Mouse (Mus musculus) bone marrow macrophage, adult 2 months (primary cell): ENCODE data around the gene Chmp1a. TPM values are rescaled to one million over a fixed set of nuclear protein-coding genes. Genes with fewer than 3 reads are reported as not detected.
"Not testable (repeated sequence)": the region's sequence is repeated elsewhere in the genome, so short reads cannot be mapped to it uniquely, and the experiment has no call there.

Experiments
- H3K27ac ChIP-seq: 2 replicates; pipeline ENCODE4 v1.5.1; 2012; ENCODE audit warnings: low read depth, low read length; ENCODE audit not compliant: insufficient read depth
- H3K4me1 ChIP-seq: 2 replicates; pipeline ENCODE4 v1.6.1; 2012; ENCODE audit warnings: low read length; ENCODE audit not compliant: control insufficient read depth, insufficient read depth
- H3K4me3 ChIP-seq: 2 replicates; pipeline ENCODE4 v1.5.1; 2012; ENCODE audit warnings: mild to moderate bottlenecking, low read length, moderate library complexity; ENCODE audit not compliant: insufficient read depth
- CTCF ChIP-seq: IDR thresholded peaks from 2 replicates; pipeline ENCODE4 v1.5.1; 2012; ENCODE audit warnings: low read depth, mild to moderate bottlenecking, low read length, moderate library complexity
- POLR2A ChIP-seq: IDR thresholded peaks from 2 replicates; pipeline ENCODE4 v1.6.1; 2012; ENCODE audit warnings: mild to moderate bottlenecking, low read depth, low read length, borderline replicate concordance
- polyA plus RNA-seq: library from polyadenylated mRNA; stranded (reverse); fragments of >200 nt; gene quantifications from 2 replicates; pipeline ENCODE4 v1.2.4, GENCODE M21; 2012; ENCODE audit not compliant: missing spikeins, insufficient read depth, insufficient read length

The Chmp1a gene
- polyA plus RNA-seq, 1 experiment, result 102 TPM

GRCm38 (mm10) chr8:123202288-123202687 is 10.3 kb downstream of the Chmp1a start:
- Histone ChIP-seq H3K27ac (no peak overlapping the region), H3K4me3 (no peak overlapping the region), H3K4me1 (no peaks in the 10 kb centered on the region)
- TF ChIP-seq CTCF (peak; percentile 55), POLR2A (no peak)

GRCm38 (mm10) chr8:123199864-123200263 is 12.7 kb downstream of the Chmp1a start:
- no peak overlapping the region for H3K27ac ChIP-seq
- H3K4me3 ChIP-seq, result no peak overlapping the region
- TF ChIP-seq CTCF, result no peak
- no peak for TF ChIP-seq POLR2A
- no peaks in the 10 kb centered on the region for H3K4me1 ChIP-seq

- not testable (repeated sequence) for H3K27ac ChIP-seq, H3K4me1 ChIP-seq, H3K4me3 ChIP-seq
Measured at GRCm38 (mm10) chr8:123197016-123197415, 15.5 kb downstream of the Chmp1a start.

GRCm38 (mm10) chr8:123193771-123194170 is 18.8 kb downstream of the Chmp1a start:
- H3K4me3 ChIP-seq, result no peak overlapping the region
- TF ChIP-seq POLR2A (no peak), CTCF (no peak)
- H3K27ac ChIP-seq, result no peak overlapping the region
- peaks cover 6% of the 10 kb centered on the region for H3K4me1 ChIP-seq

GRCm38 (mm10) chr8:123191908-123192307 is 20.7 kb downstream of the Chmp1a start:
- no peak overlapping the region for H3K4me3 ChIP-seq
- H3K27ac ChIP-seq, result no peak overlapping the region
- no peak for TF ChIP-seq POLR2A
- no peak for TF ChIP-seq CTCF
- H3K4me1 ChIP-seq, result peaks cover 11% of the 10 kb centered on the region

GRCm38 (mm10) chr8:123190678-123191077 is 21.9 kb downstream of the Chmp1a start:
- Histone ChIP-seq H3K4me1 (peaks cover 11% of the 10 kb centered on the region), H3K4me3 (no peak overlapping the region), H3K27ac (no peak overlapping the region)
- TF ChIP-seq CTCF (peak; percentile 31; the same call in 1 of the 2 replicates), POLR2A (no peak)

- no peak for TF ChIP-seq POLR2A
- no peak overlapping the region for H3K4me3 ChIP-seq
- H3K4me1 ChIP-seq, result peaks cover 11% of the 10 kb centered on the region
- no peak overlapping the region for H3K27ac ChIP-seq
Measured at GRCm38 (mm10) chr8:123188841-123189240, 23.7 kb downstream of the Chmp1a start.

- no peak overlapping the region for H3K27ac ChIP-seq
Measured at GRCm38 (mm10) chr8:123188006-123188405, 24.6 kb downstream of the Chmp1a start.

GRCm38 (mm10) chr8:123185566-123186409 is 26.8 kb downstream of the Chmp1a start, which contains the start of gene Dpep1:
TSS of gene Dpep1 (plus strand) at chr8:123186242.
- Histone ChIP-seq H3K4me1 (peaks cover 9% of the 10 kb centered on the region), H3K27ac (no peak within 1 kb of the TSS), H3K4me3 (no peak within 1 kb of the TSS)
- TF ChIP-seq CTCF (no peak), POLR2A (no peak)

More at GRCm38 (mm10) chr8:123188006-123188405, 24.6 kb downstream of the Chmp1a start:
- Histone ChIP-seq H3K4me1 (peaks cover 11% of the 10 kb centered on the region), H3K4me3 (no peak overlapping the region)
- TF ChIP-seq CTCF (no peak), POLR2A (no peak)

GRCm38 (mm10) chr8:123181391-123181790 is 31.2 kb downstream of the Chmp1a start:
- no peak overlapping the region for H3K4me3 ChIP-seq
- no peak overlapping the region for H3K27ac ChIP-seq
- no peaks in the 10 kb centered on the region for H3K4me1 ChIP-seq
- no peak for TF ChIP-seq POLR2A
- no peak for TF ChIP-seq CTCF

- TF ChIP-seq CTCF (no peak), POLR2A (no peak)
- Histone ChIP-seq H3K4me3 (no peak within 1 kb of the TSS), H3K27ac (no peak within 1 kb of the TSS), H3K4me1 (no peaks in the 10 kb centered on the region)
Measured at GRCm38 (mm10) chr8:123157888-123158465, 54.6 kb downstream of the Chmp1a start, which contains the start of gene Sult5a1. TSS of gene Sult5a1 (minus strand) at chr8:123158315.
